Mouse (Mus musculus) MEL (cell line): Measurements from ENCODE around the gene Txnip.

Source experiments
- CHD2 ChIP-seq: IDR thresholded peaks from 2 replicates; pipeline ENCODE4 v1.6.1; 2011; ENCODE audit warnings: low read length, improper control_type of control experiment
- CTCF ChIP-seq, 3 experiments: IDR thresholded peaks in 2 of 3; conservative IDR thresholded peaks in 1 of 3; 2 replicates each; pipeline ENCODE4 v1.5.1; 2011 to 2012; ENCODE audit warnings: low read length in 3 of 3, low read depth in 2 of 3, mild to moderate bottlenecking in 2 of 3, improper control_type of control experiment in 1 of 3, inconsistent platforms in 1 of 3, mixed read lengths in 1 of 3, moderate library complexity in 1 of 3; ENCODE audit not compliant: control insufficient read depth in 1 of 3, insufficient read depth in 1 of 3, poor library complexity in 1 of 3, severe bottlenecking in 1 of 3
- ELF1 ChIP-seq: IDR thresholded peaks from 2 replicates; pipeline ENCODE4 v1.6.1; 2014; ENCODE audit warnings: low read depth, mild to moderate bottlenecking, inconsistent platforms, low read length, improper control_type of control experiment, moderate library complexity
- EP300 ChIP-seq, 2 experiments: IDR thresholded peaks; 2 replicates each; pipeline ENCODE4 v1.6.1; 2011; ENCODE audit warnings: improper control_type of control experiment in 2 of 2, low read length in 2 of 2, low read depth in 1 of 2, mild to moderate bottlenecking in 1 of 2
- MAFK ChIP-seq: IDR thresholded peaks from 2 replicates; pipeline ENCODE4 v1.6.1; 2011; ENCODE audit warnings: low read depth, mild to moderate bottlenecking, low read length, improper control_type of control experiment, borderline replicate concordance
- MEF2A ChIP-seq: IDR thresholded peaks from 2 replicates; pipeline ENCODE4 v1.6.1; 2014; ENCODE audit warnings: low read depth, mild to moderate bottlenecking, inconsistent platforms, low read length, improper control_type of control experiment; ENCODE audit not compliant: poor library complexity, insufficient replicate concordance, severe bottlenecking; ENCODE audit errors: extremely low read depth
- MXI1 ChIP-seq: IDR thresholded peaks from 2 replicates; pipeline ENCODE4 v1.6.1; 2011; ENCODE audit warnings: mild to moderate bottlenecking, low read depth, low read length, improper control_type of control experiment
- NELFE ChIP-seq: IDR thresholded peaks from 2 replicates; pipeline ENCODE4 v1.6.1; 2011; ENCODE audit warnings: low read depth, low read length, improper control_type of control experiment
- NRF1 ChIP-seq: IDR thresholded peaks from 2 replicates; pipeline ENCODE4 v1.6.1; 2014; ENCODE audit warnings: low read depth, mild to moderate bottlenecking, inconsistent platforms, low read length, improper control_type of control experiment, moderate library complexity; ENCODE audit not compliant: poor library complexity, insufficient read depth, severe bottlenecking
- POLR2A ChIP-seq, 2 experiments: IDR thresholded peaks; 2 replicates each; pipeline ENCODE4 v1.6.1; 2011 to 2012; ENCODE audit warnings: low read length in 2 of 2, mild to moderate bottlenecking in 2 of 2, control low read depth in 1 of 2, improper control_type of control experiment in 1 of 2, low read depth in 1 of 2, moderate library complexity in 1 of 2; ENCODE audit not compliant: control insufficient read depth in 1 of 2, insufficient read depth in 1 of 2, poor library complexity in 1 of 2
- TCF12 ChIP-seq: IDR thresholded peaks from 2 replicates; pipeline ENCODE4 v1.6.1; 2014; ENCODE audit warnings: low read depth, mild to moderate bottlenecking, inconsistent platforms, low read length, improper control_type of control experiment, moderate library complexity

GRCm38 (mm10) chr3:96524028-96524810, 33.5 kb upstream of the Txnip start:
- TF ChIP-seq CTCF (IDR thresholded peaks at IDR 0.05 in 2 of 3, conservative IDR thresholded peaks at IDR 0.05 in 1 of 3; ENCODE audit: control insufficient read depth in 1 of 3, insufficient read depth in 1 of 3, low read depth in 2 of 3, low read length in 3 of 3, poor library complexity in 1 of 3, severe bottlenecking in 1 of 3): no peak
- TF ChIP-seq POLR2A (IDR thresholded peaks at IDR 0.05; ENCODE audit: control insufficient read depth in 1 of 2, insufficient read depth in 1 of 2, low read depth in 1 of 2, low read length in 2 of 2, poor library complexity in 1 of 2): no peak
- TF ChIP-seq MAFK: no peak
- no peak for TF ChIP-seq NRF1
- no peak for TF ChIP-seq MEF2A
- no peak for TF ChIP-seq CHD2
- TF ChIP-seq NELFE: no peak
- TF ChIP-seq TCF12: no peak
- no peak for TF ChIP-seq EP300 (IDR thresholded peaks at IDR 0.05; ENCODE audit: low read depth in 1 of 2, low read length in 2 of 2)
- no peak for TF ChIP-seq MXI1
- TF ChIP-seq ELF1: no peak
